Mouse (Mus musculus) lung, embryonic 14.5 days (tissue): ENCODE measurements at regions not wholly inside any gene's neighbourhood (a gene's known extent, or its start where the extent isn't known, plus 50 kb on each side); places are given as distances from the start of the nearest gene placed in this dataset.

Experiments used
- ATAC-seq: fragments of 200-750 bp; cut with Nextera tagmentation; 2 replicates; pipeline ENCODE4 v1.8.0; 2017; ENCODE audit warnings: mild to moderate bottlenecking, moderate TSS enrichment, moderate library complexity; ENCODE audit not compliant: insufficient read depth
- DNase-seq: peaks from one replicate; pipeline ENCODE4 v3.0.0-alpha.2; 2015
- H3K27ac ChIP-seq: fragments of 300-500 bp; sonication (generic); 2 replicates; pipeline ENCODE4 v1.5.1; 2014; ENCODE audit warnings: low read depth, mild to moderate bottlenecking, moderate library complexity
- H3K27me3 ChIP-seq: fragments of 300-500 bp; sonication (generic); 2 replicates; pipeline ENCODE4 v1.6.1; 2014; ENCODE audit warnings: low read length, control low read depth; ENCODE audit not compliant: insufficient read depth
- H3K36me3 ChIP-seq: fragments of 300-500 bp; sonication (generic); 2 replicates; pipeline ENCODE4 v1.6.1; 2014; ENCODE audit warnings: control low read depth; ENCODE audit not compliant: insufficient read depth
- H3K4me1 ChIP-seq: fragments of 300-500 bp; sonication (generic); 2 replicates; pipeline ENCODE4 v1.6.1; 2014; ENCODE audit warnings: antibody characterized with exemption, control low read depth; ENCODE audit not compliant: insufficient read depth
- H3K4me2 ChIP-seq: fragments of 300-500 bp; sonication (generic); 2 replicates; pipeline ENCODE4 v1.6.1; 2014; ENCODE audit warnings: mild to moderate bottlenecking
- H3K4me3 ChIP-seq: fragments of 300-500 bp; sonication (generic); 2 replicates; pipeline ENCODE4 v1.5.1; 2014; ENCODE audit warnings: low read depth, low read length
- H3K9ac ChIP-seq: fragments of 300-500 bp; sonication (generic); 2 replicates; pipeline ENCODE4 v1.6.1; 2014
- H3K9me3 ChIP-seq: fragments of 300-500 bp; sonication (generic); 2 replicates; pipeline ENCODE4 v1.6.1; 2016; ENCODE audit warnings: low read depth, low read length, control low read depth
- CTCF ChIP-seq: IDR thresholded peaks from 2 replicates; pipeline ENCODE4 v1.5.1; 2016; ENCODE audit warnings: antibody characterized with exemption, low read depth
- WGBS: fragments of 180-500 bp; shearing (Covaris S2); extraction: QIAGEN DNeasy Blood & Tissue Kit; methylation state at CpG from one replicate; pipeline ENCODE4 v1.1.7; 2014; 5-methylcytosine and 5-hydroxymethylcytosine counted together

DNA sequence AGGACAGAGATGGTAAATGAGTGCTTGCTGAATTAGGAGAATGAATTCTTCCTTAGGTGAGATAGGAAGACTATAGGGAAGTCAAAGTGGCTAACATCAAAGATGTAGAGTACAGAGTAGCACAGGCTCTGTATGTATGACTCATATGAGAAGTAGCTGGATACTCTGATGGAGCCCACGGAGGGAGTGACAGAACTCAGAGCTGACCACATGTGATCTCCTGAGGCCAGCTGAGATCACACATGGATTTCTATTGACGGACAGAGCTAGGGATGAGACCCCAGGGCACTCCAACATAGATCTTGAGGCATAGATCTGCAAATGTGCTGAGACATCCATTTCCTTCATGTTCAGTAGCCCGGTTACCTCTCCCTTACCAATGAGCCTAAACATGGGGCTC, 66.0 kb downstream of the Cops8 start:
- no peak overlapping the region for H3K4me3 ChIP-seq
- H3K4me1 ChIP-seq, result no peaks in the 10 kb centered on the region
- H3K27ac ChIP-seq, result no peak overlapping the region
- H3K9ac ChIP-seq, result no peak overlapping the region
- DNase-seq, result no peak
- no peak overlapping the region for H3K4me2 ChIP-seq
- 93% methylated on average over 3 of the region's 3 CpGs for WGBS
- no peaks in the 10 kb centered on the region for H3K36me3 ChIP-seq
- ATAC-seq, result no peak
- H3K9me3 ChIP-seq, result no peaks in the 10 kb centered on the region
- H3K27me3 ChIP-seq, result no peaks in the 10 kb centered on the region
- no peak for TF ChIP-seq CTCF

DNA sequence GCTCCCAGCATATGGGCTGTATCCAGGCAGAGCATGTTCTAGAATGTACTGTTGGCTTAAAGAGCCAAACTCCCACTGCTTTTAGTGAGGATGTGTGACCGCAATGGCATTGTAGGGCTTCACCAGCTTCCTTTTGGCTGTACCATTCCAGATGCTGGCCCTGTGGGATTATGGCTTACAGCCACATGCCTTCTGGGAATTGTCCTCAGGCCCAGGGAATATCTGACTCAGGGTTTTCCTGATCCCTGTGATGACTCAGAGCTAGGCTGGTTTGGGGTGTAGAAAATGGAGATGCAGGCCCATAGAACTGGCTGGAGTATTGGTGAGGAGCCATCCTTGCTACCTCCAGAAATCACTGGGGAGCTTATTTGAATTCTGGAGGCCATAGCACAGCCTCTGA, 66.5 kb downstream of the Cops8 start:
- H3K4me2 ChIP-seq, result no peak overlapping the region
- 92% methylated on average over 1 of the region's 1 CpGs for WGBS
- ATAC-seq, result no peak

DNA sequence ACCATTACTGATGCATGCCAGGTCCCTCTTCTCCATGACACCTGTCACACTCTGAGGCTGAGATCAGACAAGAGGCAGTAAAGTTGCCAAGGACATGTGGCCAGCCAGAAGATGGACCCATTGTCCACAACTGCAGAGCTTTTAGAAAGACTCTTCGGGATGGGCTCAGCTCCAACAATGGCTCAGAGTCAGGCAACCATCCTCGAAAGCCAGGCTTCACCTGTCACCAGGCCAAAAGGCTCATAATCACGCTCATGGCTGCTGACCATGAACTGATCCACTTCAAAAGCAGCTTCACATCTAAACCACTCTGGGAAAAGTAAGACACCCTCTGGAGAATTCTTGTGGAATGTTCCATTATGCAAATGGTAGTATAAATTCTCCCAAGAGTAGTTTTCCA, 67.6 kb downstream of the Cops8 start:
- no peak for DNase-seq
- ATAC-seq, result no peak
- Histone ChIP-seq H3K4me3 (no peak overlapping the region), H3K9me3 (no peaks in the 10 kb centered on the region), H3K27me3 (no peaks in the 10 kb centered on the region), H3K27ac (no peak overlapping the region), H3K4me1 (no peaks in the 10 kb centered on the region), H3K9ac (no peak overlapping the region), H3K4me2 (no peak overlapping the region), H3K36me3 (no peaks in the 10 kb centered on the region)
- whole genome bisulfite sequencing, result 87% methylated on average over 3 of the region's 3 CpGs
- TF ChIP-seq CTCF, result no peak

More for the DNA sequence above, 66.5 kb downstream of the Cops8 start:
- Histone ChIP-seq H3K27me3 (no peaks in the 10 kb centered on the region), H3K36me3 (no peaks in the 10 kb centered on the region), H3K9me3 (no peaks in the 10 kb centered on the region), H3K9ac (no peak overlapping the region), H3K4me3 (no peak overlapping the region), H3K4me1 (no peaks in the 10 kb centered on the region), H3K27ac (no peak overlapping the region)
- DNase-seq, result no peak
- no peak for TF ChIP-seq CTCF

DNA sequence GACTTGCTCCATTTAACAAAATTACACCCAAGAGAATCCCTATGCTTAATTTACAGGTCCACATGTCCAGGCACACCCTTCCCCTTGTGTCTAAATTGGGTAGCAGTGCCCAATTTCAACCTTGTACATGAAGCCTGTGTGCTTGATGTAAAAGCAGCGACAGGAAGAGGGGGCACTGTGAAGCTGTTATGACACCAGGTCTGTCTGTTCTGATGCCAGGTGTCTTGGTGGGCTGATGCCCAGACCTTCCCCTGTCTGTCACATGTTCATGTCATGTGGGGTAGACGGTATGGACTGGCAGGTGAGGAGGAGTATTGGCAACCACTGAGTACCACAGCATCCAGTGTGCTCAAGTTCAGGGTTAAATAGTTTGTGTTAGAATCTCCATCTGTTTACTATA, 71.0 kb downstream of the Cops8 start:
- TF ChIP-seq CTCF, result no peak
- no peak overlapping the region for H3K4me3 ChIP-seq
- no peaks in the 10 kb centered on the region for H3K27me3 ChIP-seq
- no peak for ATAC-seq
- no peak for DNase-seq
- no peaks in the 10 kb centered on the region for H3K9me3 ChIP-seq
- no peak overlapping the region for H3K4me2 ChIP-seq
- H3K36me3 ChIP-seq, result no peaks in the 10 kb centered on the region
- no peak overlapping the region for H3K27ac ChIP-seq
- H3K4me1 ChIP-seq, result peaks cover 11% of the 10 kb centered on the region; the same call in 1 of the 2 replicates
- no peak overlapping the region for H3K9ac ChIP-seq
- WGBS, result 71% methylated on average over 2 of the region's 2 CpGs

DNA sequence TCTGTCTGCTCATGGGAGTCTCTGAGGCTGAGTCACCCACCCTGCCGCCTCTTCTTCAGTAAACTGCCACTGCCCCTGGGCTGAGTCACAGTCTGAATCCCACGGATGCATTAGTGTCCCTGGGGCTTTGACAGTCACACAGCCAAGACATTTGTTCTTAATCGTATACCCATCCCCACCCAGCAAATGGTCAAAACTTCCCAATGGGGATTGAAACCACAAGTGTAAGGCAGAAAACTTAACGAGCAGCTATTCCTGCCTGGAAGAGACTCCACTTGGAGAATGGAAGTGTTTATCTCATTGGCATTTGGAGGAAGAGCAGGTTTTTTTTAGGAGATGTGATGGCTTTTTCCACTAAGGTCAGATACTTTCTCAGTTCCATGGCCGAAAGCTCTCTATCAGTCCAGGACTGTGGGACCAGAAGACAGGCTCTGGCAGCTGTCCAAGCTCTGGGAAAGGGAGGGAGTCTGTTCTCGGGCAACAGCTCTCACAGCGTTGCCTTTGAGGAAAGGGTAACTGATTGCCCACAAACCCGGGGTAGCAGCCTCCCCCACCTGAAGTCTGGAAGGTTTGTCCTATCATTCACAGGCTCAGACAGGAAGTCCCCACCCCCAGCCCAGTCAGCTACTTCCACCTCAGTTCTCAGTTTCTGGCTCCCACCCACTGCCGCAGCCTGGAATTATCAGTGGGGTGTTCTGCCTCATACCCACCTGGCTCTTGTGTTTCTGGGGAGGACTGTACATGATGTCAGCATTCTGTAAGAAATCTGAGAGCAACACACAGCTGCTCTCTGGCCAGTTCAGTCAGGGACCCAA, 73.6 kb downstream of the Cops8 start:
- DNase-seq (peak; percentile 86), ATAC-seq (peak; percentile 71)
- Histone ChIP-seq H3K9ac (no peak overlapping the region), H3K4me2 (no peak overlapping the region), H3K27ac (no peak overlapping the region), H3K27me3 (no peaks in the 10 kb centered on the region), H3K4me1 (peaks cover 14% of the 10 kb centered on the region; the same call in 1 of the 2 replicates), H3K4me3 (no peak overlapping the region), H3K36me3 (no peaks in the 10 kb centered on the region), H3K9me3 (no peaks in the 10 kb centered on the region)
- 26% methylated on average over 9 of the region's 9 CpGs for WGBS
- no peak for TF ChIP-seq CTCF

DNA sequence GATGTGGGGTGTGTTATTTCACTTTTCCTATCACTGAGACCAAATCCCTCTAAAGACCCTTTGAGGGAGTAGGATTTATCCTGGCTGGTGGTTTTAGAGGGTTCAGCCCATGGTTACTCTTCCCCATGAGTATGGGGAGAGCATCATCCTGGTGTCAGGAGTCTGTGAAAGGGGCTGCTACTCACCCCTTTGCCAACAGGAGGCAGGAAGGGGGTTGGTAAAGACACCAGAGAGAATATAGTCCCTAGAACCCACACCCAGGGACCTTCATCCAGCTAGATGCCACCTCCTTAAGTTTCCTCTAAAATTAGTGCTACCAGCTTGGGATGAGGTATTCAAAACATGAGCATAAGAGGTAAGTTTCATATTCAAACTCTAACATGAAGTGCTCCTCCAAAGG, 74.4 kb downstream of the Cops8 start:
- no peak overlapping the region for H3K9ac ChIP-seq
- DNase-seq (no peak), ATAC-seq (no peak)
- no peak overlapping the region for H3K4me2 ChIP-seq
- H3K27me3 ChIP-seq, result no peaks in the 10 kb centered on the region
- no peak overlapping the region for H3K4me3 ChIP-seq
- no peak overlapping the region for H3K27ac ChIP-seq
- no peaks in the 10 kb centered on the region for H3K9me3 ChIP-seq
- peaks cover 14% of the 10 kb centered on the region; the same call in 1 of the 2 replicates for H3K4me1 ChIP-seq
- no peak for TF ChIP-seq CTCF
- H3K36me3 ChIP-seq, result no peaks in the 10 kb centered on the region

DNA sequence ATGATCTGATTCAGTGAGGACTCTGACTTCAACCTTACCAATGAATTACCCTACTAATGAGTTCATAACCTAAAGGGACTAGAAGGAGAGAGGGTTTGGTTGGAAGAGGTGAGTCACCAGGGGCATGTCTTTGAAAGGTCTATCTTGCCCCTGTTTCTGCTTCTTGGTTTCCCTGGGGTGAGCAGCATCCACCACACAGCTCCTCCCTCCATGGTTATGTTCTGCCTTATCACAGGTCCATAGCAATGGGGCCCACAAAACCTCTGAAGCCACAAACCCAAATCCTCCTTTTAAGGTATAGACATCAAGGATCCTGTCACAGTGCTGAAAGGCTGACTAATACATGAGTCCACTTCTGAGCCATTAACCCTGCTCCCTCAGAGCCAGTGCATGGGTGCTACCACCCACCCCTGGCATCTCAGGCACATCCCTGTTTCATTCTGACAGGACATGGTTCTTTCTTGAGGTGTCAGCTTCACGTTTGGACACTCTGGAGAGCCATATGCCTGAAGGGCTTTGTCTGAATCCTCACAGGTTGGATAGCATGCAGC, 74.9 kb downstream of the Cops8 start:
- no peak overlapping the region for H3K4me2 ChIP-seq
- no peak overlapping the region for H3K4me3 ChIP-seq
- 48% methylated on average over 1 of the region's 1 CpGs for WGBS
- H3K36me3 ChIP-seq, result no peaks in the 10 kb centered on the region
- no peak overlapping the region for H3K9ac ChIP-seq
- ATAC-seq (no peak), DNase-seq (no peak)
- 0 out of 2 replicates have a peak overlapping the region, but pooled peaks have one; percentile 27 for H3K27ac ChIP-seq
- peaks cover 14% of the 10 kb centered on the region; the same call in 1 of the 2 replicates for H3K4me1 ChIP-seq
- no peak for TF ChIP-seq CTCF
- no peaks in the 10 kb centered on the region for H3K9me3 ChIP-seq
- H3K27me3 ChIP-seq, result no peaks in the 10 kb centered on the region
